Mouse (Mus musculus) kidney, adult 2 months (tissue): ENCODE results near the gene Tcte1. TPM values are rescaled to one million over a fixed set of nuclear protein-coding genes. Genes with fewer than 3 reads are reported as not detected.

Experiments
- DNase-seq: peaks from one replicate; pipeline ENCODE4 v3.0.0; 2021
- H3K27ac ChIP-seq: fragments of 200-500 bp; 2 replicates; pipeline ENCODE4 v1.5.1; 2012; ENCODE audit warnings: low read depth, low read length, control low read depth, inconsistent platforms; ENCODE audit not compliant: insufficient read depth
- H3K27me3 ChIP-seq: fragments of 200-500 bp; replicated peaks from 2 replicates; pipeline ENCODE4 v1.6.1; 2012; ENCODE audit warnings: mild to moderate bottlenecking, moderate library complexity, low read length, inconsistent platforms; ENCODE audit not compliant: control insufficient read depth, insufficient read depth
- H3K36me3 ChIP-seq: fragments of 200-500 bp; 2 replicates; pipeline ENCODE4 v1.6.1; 2012; ENCODE audit warnings: mild to moderate bottlenecking, moderate library complexity, low read length, inconsistent platforms; ENCODE audit not compliant: control insufficient read depth, insufficient read depth
- H3K4me1 ChIP-seq: fragments of 200-500 bp; 2 replicates; pipeline ENCODE4 v1.6.1; 2011; ENCODE audit warnings: low read length; ENCODE audit not compliant: control insufficient read depth, insufficient read depth
- H3K4me3 ChIP-seq: fragments of 200-500 bp; 2 replicates; pipeline ENCODE4 v1.5.1; 2011; ENCODE audit warnings: mild to moderate bottlenecking, low read depth, low read length, control low read depth; ENCODE audit not compliant: insufficient read depth
- CTCF ChIP-seq: fragments of 200-500 bp; conservative IDR thresholded peaks from 2 replicates; pipeline ENCODE4 v1.5.1; 2011; ENCODE audit warnings: low read depth, mild to moderate bottlenecking, control low read depth, low read length, moderate library complexity, mixed read lengths; ENCODE audit not compliant: insufficient read depth, insufficient read length
- POLR2A ChIP-seq: fragments of 200-500 bp; IDR thresholded peaks from one replicate; pipeline ENCODE4 v1.6.1; 2011; ENCODE audit warnings: low read depth, low read length, control low read depth
- WGBS: fragments of 180-500 bp; shearing (Covaris S2); methylation state at CpG from one replicate; pipeline ENCODE4 v1.1.7; 2018; 5-methylcytosine and 5-hydroxymethylcytosine counted together
- polyA plus RNA-seq: library from polyadenylated mRNA; depleted of rRNA; stranded (reverse); fragments of >200 nt; gene quantifications from 2 replicates; pipeline ENCODE4 v1.2.3, GENCODE M21; 2012

Gene Tcte1
- polyA plus RNA-seq, 1 experiment, result 0.09 TPM

GRCm38 (mm10) chr17:45554420-45554819 is 31.2 kb downstream of the Tcte1 start:
- Histone ChIP-seq H3K4me3 (no peak overlapping the region), H3K36me3 (no peaks in the 10 kb centered on the region), H3K27me3 (peaks cover 2% of the 10 kb centered on the region; the same call in 1 of the 2 replicates), H3K27ac (no peak overlapping the region), H3K4me1 (peaks cover 7% of the 10 kb centered on the region)
- WGBS, result 56% methylated on average over 1 of the region's 1 CpGs
- DNase-seq, result no peak
- TF ChIP-seq CTCF (no peak), POLR2A (no peak)

GRCm38 (mm10) chr17:45555452-45556106 is 32.3 kb downstream of the Tcte1 start, which contains the start of gene Nfkbie:
Gene Nfkbie (plus strand): TSS chr17:45555703.
- under 1% methylated on average over 45 of the region's 45 CpGs for WGBS
- peak within 1 kb of the TSS; percentile 83 for H3K4me3 ChIP-seq
- no peaks in the 10 kb centered on the region for H3K36me3 ChIP-seq
- DNase-seq, result peak; percentile 97
- peaks cover 7% of the 10 kb centered on the region for H3K4me1 ChIP-seq
- no peaks in the 10 kb centered on the region for H3K27me3 ChIP-seq
- peak within 1 kb of the TSS; percentile 24; the same call in 1 of the 2 replicates for H3K27ac ChIP-seq
- no peak for TF ChIP-seq CTCF
- peak; percentile 42 for TF ChIP-seq POLR2A

GRCm38 (mm10) chr17:45556107-45556489 is 32.9 kb downstream of the Tcte1 start:
- H3K4me1 ChIP-seq, result peaks cover 7% of the 10 kb centered on the region
- H3K27me3 ChIP-seq, result no peaks in the 10 kb centered on the region
- WGBS, result 4% methylated on average over 14 of the region's 14 CpGs
- DNase-seq, result no peak
- H3K4me3 ChIP-seq, result peak overlapping the region; percentile 83
- TF ChIP-seq POLR2A (no peak), CTCF (no peak)
- no peak overlapping the region for H3K27ac ChIP-seq
- no peaks in the 10 kb centered on the region for H3K36me3 ChIP-seq

DNA sequence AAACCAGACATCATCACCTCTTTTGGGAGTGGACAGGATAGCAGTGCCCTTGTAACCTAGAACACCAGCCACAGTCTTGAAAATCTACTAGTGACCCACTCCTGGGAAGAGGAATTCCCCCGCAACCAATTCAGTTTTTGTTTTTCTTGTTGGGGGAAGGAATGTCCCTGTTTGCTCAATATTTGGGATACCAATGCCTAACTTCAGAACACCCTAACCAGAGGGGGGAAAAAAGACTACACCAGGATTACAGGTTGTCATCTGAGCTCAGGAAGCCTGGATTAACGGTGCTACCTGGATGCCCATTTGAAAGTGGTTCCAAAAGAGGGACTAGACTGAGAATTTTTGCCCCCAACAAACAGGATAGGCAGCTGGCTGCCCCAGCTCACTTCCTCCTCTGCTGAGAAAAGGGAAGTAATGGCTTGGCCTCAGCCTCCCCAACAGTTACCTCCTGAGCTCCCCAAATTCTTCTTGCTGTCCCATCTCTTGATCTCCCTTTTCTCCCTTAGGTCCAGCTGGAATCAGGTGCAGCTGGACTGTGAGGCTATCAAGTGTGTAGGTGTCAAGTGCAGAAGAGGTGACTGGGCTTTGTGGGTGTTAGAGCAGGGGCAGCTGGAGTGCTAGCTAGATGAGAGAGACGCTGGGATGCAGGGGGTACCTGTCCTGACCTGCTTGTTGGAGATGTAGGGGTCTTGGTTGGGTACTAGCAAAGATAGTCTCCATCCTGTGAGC is 33.4 kb downstream of the Tcte1 start:
- WGBS, result 78% methylated on average over 3 of the region's 3 CpGs
- 0 out of 2 replicates have a peak overlapping the region, but pooled peaks have one; percentile 19 for H3K27ac ChIP-seq
- no peak for DNase-seq
- peaks cover 7% of the 10 kb centered on the region for H3K4me1 ChIP-seq
- peak overlapping the region; percentile 83 for H3K4me3 ChIP-seq
- H3K36me3 ChIP-seq, result no peaks in the 10 kb centered on the region
- TF ChIP-seq POLR2A (no peak), CTCF (no peak)
- H3K27me3 ChIP-seq, result no peaks in the 10 kb centered on the region

DNA sequence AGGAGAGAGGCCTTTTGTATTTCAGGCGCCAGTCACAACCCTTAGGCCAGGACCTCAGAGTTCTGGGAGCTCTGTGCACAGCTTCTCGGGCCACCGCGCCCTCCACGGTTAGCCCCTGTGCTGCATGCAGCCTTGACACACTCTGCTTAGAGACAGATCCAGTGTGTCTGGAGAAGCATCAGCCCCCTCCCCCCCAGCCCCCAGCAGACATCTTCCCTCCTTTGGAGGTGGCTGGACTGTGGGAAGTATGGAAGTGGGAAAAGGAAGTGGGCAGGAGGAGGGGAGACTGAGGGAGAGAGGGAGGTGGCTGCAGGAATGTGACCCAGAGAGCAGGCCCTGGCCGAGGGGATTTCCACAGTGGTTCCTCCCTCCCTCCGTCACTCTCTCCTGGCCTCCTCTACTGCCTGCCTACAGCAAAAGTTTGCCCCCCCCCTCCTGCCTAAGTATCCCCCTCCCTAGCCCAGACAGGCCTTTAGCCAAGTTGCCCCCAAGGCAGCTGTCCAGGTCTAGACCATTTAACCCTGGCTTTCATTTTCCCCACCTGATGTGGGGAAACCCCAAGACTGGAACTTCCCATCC is 34.1 kb downstream of the Tcte1 start:
- TF ChIP-seq CTCF (no peak), POLR2A (no peak)
- Histone ChIP-seq H3K36me3 (no peaks in the 10 kb centered on the region), H3K4me1 (peaks cover 7% of the 10 kb centered on the region), H3K27me3 (no peaks in the 10 kb centered on the region), H3K27ac (no peak overlapping the region), H3K4me3 (peak overlapping the region; percentile 83; the same call in 1 of the 2 replicates)
- 65% methylated on average over 7 of the region's 7 CpGs for WGBS
- no peak for DNase-seq

GRCm38 (mm10) chr17:45557998-45558862 is 35.0 kb downstream of the Tcte1 start:
- no peak for DNase-seq
- Histone ChIP-seq H3K4me3 (no peak overlapping the region), H3K36me3 (no peaks in the 10 kb centered on the region), H3K27me3 (no peaks in the 10 kb centered on the region), H3K27ac (no peak overlapping the region), H3K4me1 (peaks cover 7% of the 10 kb centered on the region)
- no peak for TF ChIP-seq CTCF
- no peak for TF ChIP-seq POLR2A
- 68% methylated on average over 16 of the region's 16 CpGs for WGBS
